Mouse (Mus musculus) olfactory bulb, adult 2 months (tissue): ENCODE measurements at regions not wholly inside any gene's neighbourhood (a gene's known extent, or its start where the extent isn't known, plus 50 kb on each side); places are given as distances from the start of the nearest gene placed in this dataset.

Experiments used
- H3K27ac ChIP-seq: fragments of 200-500 bp; 2 replicates; pipeline ENCODE4 v1.5.1; 2012; ENCODE audit warnings: low read depth, low read length; ENCODE audit not compliant: insufficient read depth
- H3K4me1 ChIP-seq: fragments of 200-500 bp; 2 replicates; pipeline ENCODE4 v1.6.1; 2012; ENCODE audit warnings: low read length; ENCODE audit not compliant: control insufficient read depth, insufficient read depth
- H3K4me3 ChIP-seq: fragments of 200-500 bp; 2 replicates; pipeline ENCODE4 v1.5.1; 2012; ENCODE audit warnings: mild to moderate bottlenecking, low read depth, low read length, moderate library complexity; ENCODE audit not compliant: insufficient read depth
- CTCF ChIP-seq: fragments of 200-500 bp; IDR thresholded peaks from 2 replicates; pipeline ENCODE4 v1.5.1; 2012; ENCODE audit warnings: low read depth, mild to moderate bottlenecking, low read length, moderate library complexity; ENCODE audit not compliant: insufficient read depth
- POLR2A ChIP-seq: fragments of 200-500 bp; IDR thresholded peaks from 2 replicates; pipeline ENCODE4 v1.6.1; 2012; ENCODE audit warnings: mild to moderate bottlenecking, low read depth, low read length, moderate library complexity; ENCODE audit not compliant: insufficient read depth
- WGBS: fragments of 180-500 bp; shearing (Covaris S2); methylation state at CpG from one replicate; pipeline ENCODE4 v1.1.7; 2018; 5-methylcytosine and 5-hydroxymethylcytosine counted together

GRCm38 (mm10) chr14:103900817-103901216 is 56.6 kb upstream of the Ednrb start:
- H3K4me1 ChIP-seq, result no peaks in the 10 kb centered on the region; the same call in 1 of the 2 replicates
- WGBS, result 96% methylated on average over 2 of the region's 2 CpGs
- no peak for TF ChIP-seq CTCF
- no peak for TF ChIP-seq POLR2A
- H3K27ac ChIP-seq, result no peak overlapping the region
- no peak overlapping the region for H3K4me3 ChIP-seq

- H3K27ac ChIP-seq, result no peak overlapping the region
- WGBS, result 19% methylated on average over 22 of the region's 22 CpGs
Measured at GRCm38 (mm10) chr14:103899111-103899814, 55.1 kb upstream of the Ednrb start.

GRCm38 (mm10) chr14:103898689-103899088 is 54.5 kb upstream of the Ednrb start:
- WGBS, result 30% methylated on average over 9 of the region's 9 CpGs
- Histone ChIP-seq H3K27ac (no peak overlapping the region), H3K4me3 (no peak overlapping the region), H3K4me1 (no peaks in the 10 kb centered on the region; the same call in 1 of the 2 replicates)
- TF ChIP-seq CTCF, result no peak

More at GRCm38 (mm10) chr14:103899111-103899814, 55.1 kb upstream of the Ednrb start:
- Histone ChIP-seq H3K4me3 (peak overlapping the region; percentile 20), H3K4me1 (no peaks in the 10 kb centered on the region; the same call in 1 of the 2 replicates)
- TF ChIP-seq POLR2A, result no peak
- no peak for TF ChIP-seq CTCF

GRCm38 (mm10) chr14:103895261-103895660 is 51.1 kb upstream of the Ednrb start:
- Histone ChIP-seq H3K4me3 (no peak overlapping the region), H3K4me1 (no peaks in the 10 kb centered on the region; the same call in 1 of the 2 replicates), H3K27ac (no peak overlapping the region)
- TF ChIP-seq CTCF (no peak), POLR2A (no peak)
- 95% methylated on average over 7 of the region's 7 CpGs for WGBS
